ENCODE assay signal across 15 mouse cellular contexts in genomic region chr13:28780462-28780861, GRCm38 (mm10).
"Had no signal": no experiment of that assay in that cellular context is flagged by ENCODE, and none has a peak within 500 bp of the region (broad histone marks: within the 10 kb centered on the region; RNA-seq: fewer than 3 reads in every experiment).

No protein-coding gene starts in this region.

- H3K9ac ChIP-seq: lung, embryonic 14.5 days; neural tube, embryonic 15.5 days had no signal

- H3K27ac ChIP-seq: layer of hippocampus, adult 2 months; limb, embryonic 10.5 days; neural tube, embryonic 15.5 days had no signal

- H3K4me3 ChIP-seq: layer of hippocampus, adult 2 months; limb, embryonic 10.5 days; myocyte; neural tube, embryonic 15.5 days had no signal

- DNase-seq: kidney, postnatal 10 days; kidney, postnatal 4 days; lung, embryonic 14.5 days; lung, postnatal 10 days; lung, postnatal 4 days; right cerebral cortex, adult 18-20 months; right cerebral cortex, postnatal 4 days; spleen, adult 18-20 months; thymus, adult 18-20 months; thymus, postnatal 14 days had no signal

- H3K27me3 ChIP-seq: neural tube, embryonic 15.5 days had no signal

- H3K9me3 ChIP-seq: limb, embryonic 10.5 days; neural tube, embryonic 15.5 days had no signal

- H3K36me3 ChIP-seq: limb, embryonic 10.5 days; neural tube, embryonic 15.5 days had no signal

- H3K4me2 ChIP-seq: liver, embryonic 11.5 days; lung, embryonic 14.5 days; neural tube, embryonic 15.5 days had no signal
